Mouse (Mus musculus): ENCODE results near the gene Dnajc11. TPM values are rescaled to one million over a fixed set of nuclear protein-coding genes. Genes with fewer than 3 reads are reported as not detected.

Dnajc11 gene
- 57.7 and 57.8 TPM in 2 replicates for polyA plus RNA-seq (2014; fragmentation: Nextera tagmentation; extraction: Ambion mirVana)

GRCm38 (mm10) chr4:151933505-151934214 lies at the start of gene Dnajc11:
Dnajc11 (plus strand) TSS chr4:151933691.
- Histone ChIP-seq H3K9me3 (replicated peaks; ENCODE audit: control insufficient read depth, low read length) (no peaks in the 10 kb centered on the region), H3K36me3 (ENCODE audit: control insufficient read depth, insufficient read depth, low read length) (no peaks in the 10 kb centered on the region), H3K27me3 (ENCODE audit: control insufficient read depth, insufficient read depth, low read length) (no peaks in the 10 kb centered on the region), H3K4me1 (ENCODE audit: control insufficient read depth, insufficient read depth, low read length) (peaks cover 17% of the 10 kb centered on the region), H3K27ac (ENCODE audit: low read depth, low read length) (peak within 1 kb of the TSS; percentile 24; the same call in 1 of the 2 replicates), H3K4me2 (peak within 1 kb of the TSS; percentile 92), H3K4me3 (ENCODE audit: low read depth, low read length) (peak within 1 kb of the TSS; percentile 100), H3K9ac (ENCODE audit: low read depth, low read length) (peak within 1 kb of the TSS; percentile 98)
- WGBS (ENCODE audit: insufficient replicate concordance): under 1% methylated on average over 78 of the region's 83 CpGs
- peak; percentile 76 for ATAC-seq (replicated peaks; ENCODE audit: insufficient number of reproducible peaks, low FRiP score, low TSS enrichment)

DNA sequence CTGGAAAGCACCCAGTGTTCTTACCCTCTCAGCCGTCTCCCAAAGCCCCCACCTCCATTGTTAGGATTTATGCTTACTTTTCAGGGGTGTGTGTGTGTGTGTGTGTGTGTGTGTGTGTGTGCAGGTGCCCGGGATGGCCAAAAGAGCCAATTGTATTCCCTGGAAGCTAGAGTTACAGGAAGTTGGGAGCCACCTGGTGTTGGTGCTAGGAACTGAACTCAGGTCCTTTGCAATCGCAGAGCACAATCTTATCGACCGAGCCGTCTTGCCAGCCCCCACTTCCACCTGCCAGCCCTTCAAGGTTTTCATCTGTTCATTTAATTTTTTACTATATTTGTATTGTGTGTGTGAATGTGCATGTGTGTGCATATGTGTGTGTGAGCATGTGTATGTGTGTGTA lies 40.2 kb upstream of the Dnajc11 start:
- Histone ChIP-seq H3K36me3 (ENCODE audit: control insufficient read depth, insufficient read depth, low read length) (no peaks in the 10 kb centered on the region), H3K27me3 (ENCODE audit: control insufficient read depth, insufficient read depth, low read length) (no peaks in the 10 kb centered on the region), H3K4me2 (no peak overlapping the region), H3K4me1 (ENCODE audit: control insufficient read depth, insufficient read depth, low read length) (no peaks in the 10 kb centered on the region), H3K9ac (ENCODE audit: low read depth, low read length) (no peak overlapping the region), H3K9me3 (replicated peaks; ENCODE audit: control insufficient read depth, low read length) (no peaks in the 10 kb centered on the region), H3K4me3 (ENCODE audit: low read depth, low read length) (no peak overlapping the region), H3K27ac (ENCODE audit: low read depth, low read length) (no peak overlapping the region)
- 65% methylated on average over 6 of the region's 6 CpGs for WGBS (ENCODE audit: insufficient replicate concordance)
- no peak for ATAC-seq (replicated peaks; ENCODE audit: insufficient number of reproducible peaks, low FRiP score, low TSS enrichment)

DNA sequence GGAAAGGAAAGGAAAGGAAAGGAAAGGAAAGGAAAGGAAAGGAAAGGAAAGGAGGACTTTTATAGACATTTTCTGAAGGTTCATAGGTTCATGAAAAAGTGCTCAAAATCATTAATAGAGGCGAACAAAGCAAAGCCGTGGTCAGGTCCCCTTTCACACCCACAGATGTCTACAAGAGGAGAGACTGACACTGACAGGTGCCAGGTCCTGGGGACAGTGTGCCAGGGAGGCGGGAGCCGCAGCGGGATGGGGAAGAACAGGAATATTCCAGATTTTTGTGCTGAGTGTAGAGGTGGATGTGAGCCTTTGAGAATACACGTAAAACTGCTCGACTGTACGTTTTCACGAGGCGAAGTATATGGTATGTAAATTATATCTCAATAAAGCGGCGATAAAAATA lies 38.6 kb upstream of the Dnajc11 start:
- H3K4me3 ChIP-seq (ENCODE audit: low read depth, low read length): no peak overlapping the region
- ATAC-seq (replicated peaks; ENCODE audit: insufficient number of reproducible peaks, low FRiP score, low TSS enrichment): no peak
- no peaks in the 10 kb centered on the region for H3K9me3 ChIP-seq (replicated peaks; ENCODE audit: control insufficient read depth, low read length)
- H3K4me1 ChIP-seq (ENCODE audit: control insufficient read depth, insufficient read depth, low read length): no peaks in the 10 kb centered on the region
- WGBS (ENCODE audit: insufficient replicate concordance): 85% methylated on average over 12 of the region's 12 CpGs
- no peak overlapping the region for H3K4me2 ChIP-seq
- H3K36me3 ChIP-seq (ENCODE audit: control insufficient read depth, insufficient read depth, low read length): no peaks in the 10 kb centered on the region
- H3K9ac ChIP-seq (ENCODE audit: low read depth, low read length): no peak overlapping the region
- H3K27ac ChIP-seq (ENCODE audit: low read depth, low read length): no peak overlapping the region
- H3K27me3 ChIP-seq (ENCODE audit: control insufficient read depth, insufficient read depth, low read length): no peaks in the 10 kb centered on the region

- ATAC-seq (replicated peaks; ENCODE audit: insufficient number of reproducible peaks, low FRiP score, low TSS enrichment): no peak
- no peak overlapping the region for H3K27ac ChIP-seq (ENCODE audit: low read depth, low read length)
- no peak overlapping the region for H3K4me3 ChIP-seq (ENCODE audit: low read depth, low read length)
- no peaks in the 10 kb centered on the region for H3K27me3 ChIP-seq (ENCODE audit: control insufficient read depth, insufficient read depth, low read length)
- no peaks in the 10 kb centered on the region for H3K36me3 ChIP-seq (ENCODE audit: control insufficient read depth, insufficient read depth, low read length)
- no peak overlapping the region for H3K9ac ChIP-seq (ENCODE audit: low read depth, low read length)
- H3K4me1 ChIP-seq (ENCODE audit: control insufficient read depth, insufficient read depth, low read length): no peaks in the 10 kb centered on the region
- H3K9me3 ChIP-seq (replicated peaks; ENCODE audit: control insufficient read depth, low read length): no peaks in the 10 kb centered on the region
- H3K4me2 ChIP-seq: no peak overlapping the region
- WGBS (ENCODE audit: insufficient replicate concordance): 88% methylated on average over 7 of the region's 7 CpGs
These were observed 37.9 kb upstream of the Dnajc11 start for GRCm38 (mm10) chr4:151895624-151896023.

DNA sequence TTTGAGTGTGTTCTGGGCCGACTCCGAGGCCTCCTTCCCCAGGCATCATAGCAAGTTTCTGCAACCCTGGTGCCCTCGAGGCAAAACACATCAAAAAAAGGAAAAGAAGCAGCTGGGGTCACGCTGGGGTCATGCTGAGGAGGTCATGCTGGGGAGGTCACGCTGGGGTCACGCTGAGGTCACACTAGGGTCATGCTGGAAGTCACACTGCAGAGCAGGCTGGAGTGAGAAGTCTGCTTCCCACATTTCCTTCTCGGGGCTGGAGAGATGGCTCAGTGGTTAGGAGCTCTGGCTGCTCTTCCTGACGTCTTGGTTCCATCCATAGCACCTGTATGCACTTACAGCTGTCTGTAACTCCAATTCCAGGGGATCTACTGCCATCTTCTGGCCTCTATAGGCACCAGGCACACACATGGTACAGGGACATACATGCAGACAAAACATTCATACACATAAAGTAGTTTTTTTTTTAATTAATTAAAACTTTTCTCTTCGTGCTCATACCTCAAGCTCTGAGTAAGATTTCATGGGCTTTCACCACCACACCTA lies 36.3 kb upstream of the Dnajc11 start:
- WGBS (ENCODE audit: insufficient replicate concordance): 73% methylated on average over 9 of the region's 9 CpGs
- no peak for ATAC-seq (replicated peaks; ENCODE audit: insufficient number of reproducible peaks, low FRiP score, low TSS enrichment)
- peaks cover 3% of the 10 kb centered on the region; the same call in 1 of the 2 replicates for H3K27me3 ChIP-seq (ENCODE audit: control insufficient read depth, insufficient read depth, low read length)

DNA sequence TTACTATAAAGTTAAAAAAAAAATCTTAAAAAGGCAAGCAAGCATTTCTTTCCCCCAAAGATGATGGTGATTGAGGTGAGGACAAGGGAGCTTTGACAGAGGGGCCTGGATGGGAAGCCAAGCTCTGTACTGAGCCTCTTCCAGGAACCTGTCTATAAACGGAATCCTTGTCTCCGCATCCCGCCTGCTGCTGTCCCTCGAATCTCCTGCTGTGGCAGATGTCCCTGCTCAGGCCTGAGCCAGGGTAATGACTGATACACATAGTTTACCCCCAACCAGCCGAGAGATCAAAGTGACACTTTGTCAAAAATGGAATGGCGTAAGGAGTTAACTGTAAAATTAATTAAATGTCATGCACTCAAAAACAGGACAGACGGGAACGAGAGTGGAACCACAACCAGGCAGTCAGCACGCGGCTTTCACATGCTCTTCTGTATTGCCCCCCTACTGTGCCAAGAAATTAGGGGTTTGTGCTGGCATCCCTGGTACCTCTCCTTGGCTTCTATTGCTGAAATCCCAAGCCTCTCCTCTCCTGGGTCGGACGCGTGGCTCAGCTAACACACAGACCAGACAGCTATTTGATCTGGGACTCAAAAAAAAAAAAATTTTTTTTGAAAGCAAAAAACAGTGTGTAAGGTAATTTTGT lies 34.8 kb upstream of the Dnajc11 start:
- Histone ChIP-seq H3K27me3 (ENCODE audit: control insufficient read depth, insufficient read depth, low read length) (peaks cover 3% of the 10 kb centered on the region; the same call in 1 of the 2 replicates), H3K36me3 (ENCODE audit: control insufficient read depth, insufficient read depth, low read length) (no peaks in the 10 kb centered on the region), H3K27ac (ENCODE audit: low read depth, low read length) (no peak overlapping the region), H3K4me2 (no peak overlapping the region), H3K9ac (ENCODE audit: low read depth, low read length) (no peak overlapping the region), H3K4me3 (ENCODE audit: low read depth, low read length) (no peak overlapping the region), H3K9me3 (replicated peaks; ENCODE audit: control insufficient read depth, low read length) (no peaks in the 10 kb centered on the region), H3K4me1 (ENCODE audit: control insufficient read depth, insufficient read depth, low read length) (peaks cover 4% of the 10 kb centered on the region; the same call in 1 of the 2 replicates)
- WGBS (ENCODE audit: insufficient replicate concordance): 61% methylated on average over 13 of the region's 13 CpGs
- ATAC-seq (replicated peaks; ENCODE audit: insufficient number of reproducible peaks, low FRiP score, low TSS enrichment): no peak

More for the DNA sequence above, 36.3 kb upstream of the Dnajc11 start:
- Histone ChIP-seq H3K27ac (ENCODE audit: low read depth, low read length) (no peak overlapping the region), H3K4me1 (ENCODE audit: control insufficient read depth, insufficient read depth, low read length) (no peaks in the 10 kb centered on the region), H3K4me2 (no peak overlapping the region), H3K36me3 (ENCODE audit: control insufficient read depth, insufficient read depth, low read length) (no peaks in the 10 kb centered on the region), H3K4me3 (ENCODE audit: low read depth, low read length) (no peak overlapping the region), H3K9ac (ENCODE audit: low read depth, low read length) (no peak overlapping the region), H3K9me3 (replicated peaks; ENCODE audit: control insufficient read depth, low read length) (no peaks in the 10 kb centered on the region)

- Histone ChIP-seq H3K9me3 (replicated peaks; ENCODE audit: control insufficient read depth, low read length) (no peaks in the 10 kb centered on the region), H3K4me3 (ENCODE audit: low read depth, low read length) (no peak overlapping the region), H3K27ac (ENCODE audit: low read depth, low read length) (no peak overlapping the region), H3K4me1 (ENCODE audit: control insufficient read depth, insufficient read depth, low read length) (peaks cover 7% of the 10 kb centered on the region; the same call in 1 of the 2 replicates), H3K4me2 (no peak overlapping the region), H3K27me3 (ENCODE audit: control insufficient read depth, insufficient read depth, low read length) (peaks cover 3% of the 10 kb centered on the region; the same call in 1 of the 2 replicates), H3K9ac (ENCODE audit: low read depth, low read length) (no peak overlapping the region), H3K36me3 (ENCODE audit: control insufficient read depth, insufficient read depth, low read length) (no peaks in the 10 kb centered on the region)
- 63% methylated on average over 11 of the region's 11 CpGs for WGBS (ENCODE audit: insufficient replicate concordance)
- ATAC-seq (replicated peaks; ENCODE audit: insufficient number of reproducible peaks, low FRiP score, low TSS enrichment): no peak
These were observed 33.6 kb upstream of the Dnajc11 start for GRCm38 (mm10) chr4:151899707-151900384.

- peaks cover 3% of the 10 kb centered on the region; the same call in 1 of the 2 replicates for H3K27me3 ChIP-seq (ENCODE audit: control insufficient read depth, insufficient read depth, low read length)
- no peaks in the 10 kb centered on the region for H3K9me3 ChIP-seq (replicated peaks; ENCODE audit: control insufficient read depth, low read length)
- no peak overlapping the region for H3K27ac ChIP-seq (ENCODE audit: low read depth, low read length)
- ATAC-seq (replicated peaks; ENCODE audit: insufficient number of reproducible peaks, low FRiP score, low TSS enrichment): no peak
- H3K36me3 ChIP-seq (ENCODE audit: control insufficient read depth, insufficient read depth, low read length): no peaks in the 10 kb centered on the region
- H3K4me1 ChIP-seq (ENCODE audit: control insufficient read depth, insufficient read depth, low read length): peaks cover 7% of the 10 kb centered on the region; the same call in 1 of the 2 replicates
- H3K9ac ChIP-seq (ENCODE audit: low read depth, low read length): no peak overlapping the region
- H3K4me2 ChIP-seq: no peak overlapping the region
- WGBS (ENCODE audit: insufficient replicate concordance): 71% methylated on average over 6 of the region's 6 CpGs
- no peak overlapping the region for H3K4me3 ChIP-seq (ENCODE audit: low read depth, low read length)
These were observed 32.8 kb upstream of the Dnajc11 start for GRCm38 (mm10) chr4:151900735-151901134.

All from heart, embryonic 11.5 days (tissue).